Mouse (Mus musculus) left cerebral cortex, adult 8-10 months (tissue): Measurements from ENCODE around the gene Npepl1. TPM values are rescaled to one million over a fixed set of nuclear protein-coding genes. Genes with fewer than 3 reads are reported as not detected.
A peak's percentile ranks its signal among the peaks of the same experiment; 100 is the strongest.

Experiments
- DNase-seq, 2 experiments: peaks; one replicate each; pipeline ENCODE4 v3.0.0; 2022; ENCODE audit warnings: low spot score in 2 of 2
- total RNA-seq, 4 experiments: library from RNA; stranded (reverse); gene quantifications; 2 replicates each; pipeline ENCODE4 v1.2.4; 2022

Gene Npepl1
- total RNA-seq, 4 experiments from 2014 or later: 14.2 to 17.9 (median 16.4) TPM

DNA sequence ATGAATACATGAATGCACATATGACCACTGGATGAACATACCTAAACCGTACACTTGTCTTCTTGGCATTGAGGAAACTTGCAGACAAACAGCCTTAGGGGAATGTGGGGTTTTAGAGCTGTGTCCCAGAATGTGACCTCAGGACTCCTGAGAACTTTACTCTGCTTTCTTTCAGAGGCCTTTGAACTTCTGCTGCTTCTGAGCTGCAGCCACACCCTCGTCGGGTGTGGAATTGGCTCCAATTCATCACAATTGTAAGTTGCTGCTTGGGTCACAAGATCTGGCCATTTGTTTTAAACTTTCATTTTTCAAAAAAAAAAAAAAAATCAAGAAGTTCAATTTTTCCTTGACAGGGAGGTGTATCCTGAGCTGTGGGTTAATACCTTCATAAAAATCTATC is 2.8 kb upstream of the Npepl1 start:
- no peak for DNase-seq

DNA sequence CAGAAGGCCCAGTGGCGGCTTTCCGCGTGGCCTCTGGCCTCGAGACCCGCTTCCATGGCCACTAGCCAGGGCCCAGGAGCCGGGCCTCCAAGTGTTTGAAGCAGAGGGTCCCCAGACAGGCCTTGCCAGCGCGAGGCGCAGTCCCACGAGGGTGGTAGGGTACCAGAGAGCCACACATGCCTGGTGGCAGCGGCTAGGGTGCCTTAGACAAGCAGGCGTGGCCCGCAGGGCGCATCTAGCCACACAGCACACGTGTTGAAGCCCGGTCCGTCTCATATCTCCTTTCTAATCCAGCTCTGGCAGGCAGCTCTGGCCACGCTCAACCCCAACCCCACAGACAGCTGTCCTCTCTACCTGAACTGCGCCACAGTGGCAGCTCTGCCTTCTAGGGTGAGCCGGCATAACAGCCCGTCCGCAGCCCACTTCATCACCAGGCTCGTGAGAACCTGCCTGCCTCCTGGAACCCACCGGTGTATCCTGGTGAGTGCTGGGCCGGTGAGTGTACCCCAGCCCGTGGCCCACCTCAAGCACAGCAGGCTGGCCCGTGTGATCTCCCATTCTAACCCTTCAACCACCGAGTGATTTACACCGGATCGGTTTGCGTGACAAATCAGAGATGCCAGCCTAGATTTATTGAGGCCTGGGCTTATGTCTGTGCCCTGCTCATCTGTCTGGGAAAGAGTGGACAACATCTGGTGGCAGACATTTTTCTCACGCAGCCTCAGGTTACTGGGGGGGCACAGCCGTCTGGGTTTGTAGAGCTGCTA is 817 bp downstream of the Npepl1 start:
- no peak for DNase-seq

DNA sequence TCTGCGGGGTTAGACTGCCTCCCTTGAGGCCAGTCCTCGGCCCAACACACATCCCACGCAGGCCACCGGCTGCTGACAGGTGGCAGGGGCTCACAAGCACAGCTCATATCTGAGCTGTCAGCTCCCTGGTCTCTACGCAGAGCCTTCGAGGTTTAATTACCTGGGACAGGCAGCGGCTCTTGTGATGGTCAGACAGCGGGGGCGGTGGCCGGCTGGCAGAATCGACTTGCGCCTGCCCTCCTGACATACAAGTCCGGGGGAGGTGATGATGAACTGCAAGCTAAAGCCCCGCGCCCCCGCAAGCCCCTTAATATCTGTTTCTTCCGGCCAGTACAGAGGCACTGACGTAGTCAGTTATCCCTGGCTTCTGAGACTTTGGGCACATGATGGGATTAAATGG is 2.8 kb downstream of the Npepl1 start:
- DNase-seq: no peak

DNA sequence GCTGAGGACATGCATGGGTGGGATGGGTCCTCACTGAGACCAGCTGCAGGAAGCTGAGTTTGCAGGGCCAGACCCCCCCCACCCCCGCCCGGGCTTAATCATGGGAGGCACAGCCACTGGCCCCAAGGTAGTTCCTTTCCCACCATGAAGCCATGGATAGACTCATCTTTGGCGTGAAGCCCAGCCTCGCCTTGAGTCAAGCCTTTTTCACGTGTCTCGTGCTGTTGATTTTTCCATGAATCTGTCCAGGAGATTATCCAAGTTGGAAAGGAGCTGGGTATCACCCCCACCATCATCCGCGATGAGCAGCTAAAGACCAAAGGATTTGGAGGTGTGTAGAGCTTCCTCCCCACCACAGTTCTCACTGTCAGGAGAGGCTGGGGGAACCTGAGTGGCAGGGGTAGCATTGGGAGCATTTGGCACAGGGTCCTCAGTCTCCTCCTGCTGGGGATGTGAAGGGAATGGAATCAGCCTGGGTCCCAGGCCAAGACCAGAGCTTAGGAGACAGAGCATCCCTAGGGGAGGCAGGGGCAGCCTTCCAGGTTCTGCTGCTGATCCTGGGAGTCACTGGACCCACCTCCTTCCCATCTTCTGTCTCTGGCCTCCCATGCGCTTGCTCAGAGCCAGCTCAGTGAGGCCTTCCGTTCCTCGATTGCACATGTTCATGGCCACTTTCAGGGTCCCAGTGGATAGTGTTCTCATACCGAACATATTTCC is 4.2 kb downstream of the Npepl1 start:
- no peak for DNase-seq

DNA sequence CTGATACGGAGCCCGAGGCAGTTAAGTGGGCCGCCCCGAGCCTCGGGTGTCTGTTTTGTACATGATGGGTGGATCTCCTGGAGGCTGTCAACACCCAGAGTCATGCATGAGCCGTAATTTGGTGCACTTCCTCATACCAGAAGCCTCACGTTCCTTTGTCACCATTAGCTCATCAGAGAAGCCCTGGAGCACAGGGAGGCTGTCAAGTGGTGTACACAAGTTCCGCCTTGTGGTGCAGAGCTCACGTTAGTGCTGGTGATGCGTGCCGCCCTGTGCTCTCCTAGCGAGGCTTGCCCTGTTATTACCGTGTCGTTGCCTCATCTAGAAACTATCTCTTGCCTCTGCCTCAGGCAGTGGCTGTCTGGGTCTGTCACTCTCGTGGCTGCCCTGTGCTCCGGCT is 6.8 kb downstream of the Npepl1 start:
- no peak for DNase-seq

DNA sequence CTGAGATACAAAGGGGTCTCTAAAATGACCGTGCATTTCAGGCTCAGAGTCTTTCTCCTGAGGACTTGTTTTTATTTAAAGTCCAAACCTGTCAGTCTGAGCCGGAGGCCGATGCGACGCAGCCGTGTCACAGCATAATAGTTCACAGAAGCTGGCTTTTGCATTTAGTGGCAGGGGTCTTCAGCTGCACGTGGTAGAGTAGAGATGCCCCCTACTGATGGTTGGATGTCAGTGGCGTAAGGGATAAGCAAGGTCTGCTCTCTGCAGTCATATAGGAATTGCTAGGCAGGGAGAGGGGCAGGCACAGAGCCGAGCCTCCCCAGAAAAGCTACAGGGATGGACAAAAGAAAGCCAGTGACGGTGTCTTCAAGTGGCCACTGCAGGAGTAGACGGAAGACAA is 8.0 kb downstream of the Npepl1 start:
- no peak for DNase-seq

DNA sequence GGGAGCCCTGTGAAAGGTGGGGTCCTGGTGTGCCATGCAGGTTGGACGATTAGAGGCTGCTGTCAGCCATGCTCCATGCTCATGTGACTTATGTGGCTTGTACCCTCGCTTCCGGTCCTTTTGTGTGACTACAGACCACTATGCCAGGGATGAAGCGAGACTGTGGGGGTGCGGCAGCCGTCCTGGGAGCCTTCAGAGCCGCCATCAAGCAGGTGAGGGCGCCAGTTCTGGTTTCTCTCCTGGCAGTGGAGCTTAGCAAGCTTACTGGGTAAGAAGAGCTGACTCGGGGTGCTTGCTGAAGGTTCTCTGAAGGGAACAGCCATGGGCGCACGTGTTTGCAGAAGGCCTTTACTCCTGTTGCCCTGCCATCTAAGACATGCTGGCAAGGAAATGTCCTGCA is 9.1 kb downstream of the Npepl1 start:
- DNase-seq: no peak

DNA sequence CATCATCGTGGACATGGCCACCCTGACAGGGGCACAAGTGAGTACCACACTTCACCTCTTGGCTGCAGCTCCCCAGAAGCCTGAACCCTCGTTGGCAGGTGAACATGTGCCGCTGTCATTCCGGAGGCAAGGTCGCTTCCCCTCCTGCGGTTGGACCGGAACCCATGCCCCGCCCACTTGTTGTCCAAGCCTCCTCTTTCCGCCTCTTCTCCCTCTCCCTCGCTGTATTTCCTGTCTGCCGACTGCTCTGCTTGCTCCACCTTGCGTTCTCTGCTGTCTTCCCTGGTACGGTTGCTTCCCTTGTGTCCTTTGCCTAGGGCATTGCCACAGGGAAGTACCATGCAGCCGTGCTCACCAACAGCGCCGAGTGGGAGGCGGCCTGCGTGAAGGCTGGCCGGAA is 10.5 kb downstream of the Npepl1 start:
- DNase-seq: no peak

DNA sequence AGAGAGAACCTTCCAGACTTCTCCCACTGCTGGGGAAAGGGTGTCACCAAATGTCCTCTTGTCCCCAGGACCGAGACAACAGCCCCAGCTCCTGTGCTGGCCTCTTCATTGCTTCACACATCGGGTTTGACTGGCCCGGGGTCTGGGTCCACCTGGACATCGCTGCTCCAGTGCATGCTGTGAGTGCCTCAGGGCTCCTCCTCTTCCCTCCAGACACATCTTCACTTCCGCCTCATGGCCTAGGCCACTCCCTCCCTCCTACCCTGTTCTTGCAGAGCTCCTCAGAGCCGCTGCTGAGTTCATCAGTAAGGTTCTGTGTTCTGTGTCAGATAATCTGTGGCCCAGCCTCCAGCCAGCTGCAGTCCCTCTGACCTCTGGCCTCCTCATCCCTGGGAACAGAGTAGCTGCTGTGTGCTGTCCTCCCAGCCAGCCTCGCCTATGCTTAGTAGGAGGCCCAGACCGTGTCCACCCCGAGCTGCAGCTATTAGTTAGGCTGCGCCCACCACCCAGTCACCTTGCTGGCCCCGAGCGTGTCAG is 11.3 kb downstream of the Npepl1 start:
- DNase-seq: no peak

DNA sequence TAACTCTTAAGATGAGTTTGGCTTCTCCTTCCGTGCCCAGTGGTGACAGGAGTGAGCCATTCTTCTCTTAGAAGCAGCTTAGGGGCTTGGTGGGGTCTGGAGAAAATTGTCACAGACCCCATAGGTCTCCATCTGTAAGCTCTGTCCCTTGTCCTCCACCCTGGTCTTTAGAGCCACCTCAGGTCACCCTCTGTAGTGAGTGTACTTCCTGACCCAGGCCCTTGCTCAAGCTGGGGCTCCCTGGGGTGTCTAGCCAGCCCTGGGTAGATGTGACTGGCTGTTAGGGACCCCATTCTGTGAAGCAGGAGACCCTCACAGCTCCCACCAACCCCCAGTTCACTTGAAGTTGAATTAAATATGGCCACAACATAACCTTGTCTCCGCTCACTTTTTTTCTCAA is 12.2 kb downstream of the Npepl1 start:
- no peak for DNase-seq

DNA sequence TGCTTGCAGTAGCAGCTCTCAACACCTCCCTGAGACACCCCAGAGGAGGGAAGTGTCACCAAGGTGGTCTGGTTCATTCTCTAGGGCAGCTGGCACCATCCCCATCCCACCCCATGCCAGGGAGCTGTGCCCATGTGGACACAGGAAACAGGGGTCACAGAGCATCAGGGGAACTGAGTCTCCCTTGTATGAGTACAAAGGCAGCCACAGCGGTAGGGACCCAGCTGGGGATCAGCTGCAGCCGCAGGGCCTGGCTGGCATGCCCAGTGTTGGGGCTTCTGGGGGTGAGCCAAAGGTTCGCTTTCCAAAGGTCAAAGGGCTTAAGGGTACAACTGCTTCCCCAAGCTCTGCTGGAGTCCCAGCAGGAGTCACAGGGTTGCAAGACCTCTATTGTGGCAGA is 13.6 kb downstream of the Npepl1 start:
- DNase-seq: no peak

DNA sequence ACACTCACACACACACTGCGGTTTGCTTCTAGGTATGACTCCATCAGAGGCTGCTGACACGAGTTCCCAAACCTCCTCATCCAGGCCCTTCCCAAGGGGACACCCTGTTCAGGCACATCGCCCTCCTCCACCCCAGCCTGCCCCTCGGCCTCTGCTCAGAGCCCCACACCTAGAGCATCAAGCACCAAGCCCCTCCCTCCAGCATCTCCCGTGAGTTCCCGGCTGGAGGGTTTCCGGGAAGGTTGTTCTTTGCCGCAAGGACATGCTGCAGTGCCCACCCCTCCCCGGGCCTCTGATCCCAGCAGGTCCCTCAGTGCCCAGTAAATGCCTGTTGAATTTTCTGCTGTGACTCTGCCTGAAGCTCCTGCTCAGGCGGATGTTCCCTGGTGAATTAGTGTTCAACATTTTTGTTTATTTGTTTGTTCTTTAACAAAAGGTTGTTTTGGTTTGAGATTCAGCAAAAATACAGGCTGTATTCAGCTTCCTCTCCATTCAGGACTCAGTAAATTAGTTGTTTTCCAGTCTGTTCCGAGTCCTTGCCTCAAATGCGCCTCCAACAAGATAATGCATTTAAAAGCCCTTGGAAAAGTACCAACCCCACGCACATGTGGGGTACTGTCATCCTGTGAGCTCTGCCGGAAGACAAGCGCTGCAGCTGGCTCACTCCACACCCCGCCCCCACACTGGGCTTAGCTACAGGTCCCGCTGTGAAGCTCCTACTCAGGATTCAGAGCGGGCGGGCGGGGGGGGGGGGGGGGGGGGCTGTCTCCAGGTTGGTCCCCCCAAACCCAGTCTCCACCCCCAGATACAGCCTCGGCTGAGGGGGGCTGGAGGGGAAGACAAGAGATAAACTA is 16.6 kb downstream of the Npepl1 start:
- peak in 1 of 2 experiments; percentile 88 for DNase-seq

DNA sequence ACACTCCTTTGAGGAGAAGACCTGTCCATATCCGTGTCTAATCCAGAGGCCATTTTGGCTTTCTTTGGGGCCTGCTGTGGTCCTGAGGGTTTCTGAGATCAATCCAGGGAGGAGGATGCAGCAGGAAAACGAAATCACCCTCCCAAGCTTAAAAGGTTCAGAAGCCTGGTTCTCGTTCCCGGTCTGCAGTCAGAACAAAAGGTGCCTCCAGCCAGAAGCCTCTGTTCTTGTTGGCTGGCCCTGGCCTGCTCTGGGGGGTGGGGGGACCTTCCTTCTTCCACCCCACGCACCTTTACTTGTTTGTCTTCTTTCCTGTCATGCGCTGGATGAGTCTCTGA is 17.2 kb downstream of the Npepl1 start:
- no peak for DNase-seq

DNA sequence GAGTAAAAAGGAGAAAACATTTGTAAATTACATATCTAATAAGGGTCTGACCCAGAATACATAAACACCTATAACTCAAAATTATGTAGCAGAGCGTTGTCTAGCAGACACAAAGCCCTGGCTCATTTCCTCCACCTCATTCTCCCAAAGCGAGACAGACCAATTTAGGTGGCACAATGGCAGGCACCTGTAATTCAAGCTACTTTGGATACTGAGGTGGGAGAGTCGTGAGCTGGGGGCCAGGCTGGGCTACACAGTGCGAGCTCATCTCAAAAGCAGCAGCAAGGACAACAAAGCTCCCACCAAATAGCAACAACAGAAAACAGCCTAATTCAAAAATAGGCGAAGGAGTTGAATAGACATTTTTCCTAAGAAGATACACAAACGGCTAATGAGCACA is 18.8 kb downstream of the Npepl1 start:
- no peak for DNase-seq

DNA sequence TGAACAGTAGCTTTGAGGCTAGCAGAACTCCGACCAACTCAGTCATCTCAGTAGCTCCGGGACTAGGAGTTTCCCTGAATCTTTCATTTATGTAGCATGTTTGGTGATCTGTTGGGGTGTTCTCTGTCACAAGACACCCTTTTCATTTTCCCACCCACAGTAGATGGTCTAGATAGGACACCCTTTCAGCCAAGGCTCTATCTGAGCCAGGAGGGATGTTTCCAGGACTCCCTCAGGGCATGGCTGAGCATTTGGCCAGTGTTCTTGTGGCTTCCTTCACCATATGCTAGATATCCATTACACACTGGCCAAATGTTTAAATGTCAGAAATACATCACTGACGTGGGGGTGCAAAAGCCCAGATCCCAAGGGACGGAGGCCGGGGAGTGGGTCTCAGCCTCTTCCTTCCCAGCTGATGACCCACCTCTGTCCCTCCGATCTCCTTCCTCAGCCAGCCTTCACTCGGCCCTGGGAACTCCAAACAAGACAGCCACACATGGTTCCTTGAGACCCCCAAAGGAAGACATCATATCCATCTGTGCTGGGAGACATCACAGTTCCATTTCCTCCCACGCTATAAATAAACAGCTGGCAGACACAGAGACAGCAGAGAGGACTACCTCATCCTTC is 20.4 kb downstream of the Npepl1 start:
- DNase-seq: no peak

DNA sequence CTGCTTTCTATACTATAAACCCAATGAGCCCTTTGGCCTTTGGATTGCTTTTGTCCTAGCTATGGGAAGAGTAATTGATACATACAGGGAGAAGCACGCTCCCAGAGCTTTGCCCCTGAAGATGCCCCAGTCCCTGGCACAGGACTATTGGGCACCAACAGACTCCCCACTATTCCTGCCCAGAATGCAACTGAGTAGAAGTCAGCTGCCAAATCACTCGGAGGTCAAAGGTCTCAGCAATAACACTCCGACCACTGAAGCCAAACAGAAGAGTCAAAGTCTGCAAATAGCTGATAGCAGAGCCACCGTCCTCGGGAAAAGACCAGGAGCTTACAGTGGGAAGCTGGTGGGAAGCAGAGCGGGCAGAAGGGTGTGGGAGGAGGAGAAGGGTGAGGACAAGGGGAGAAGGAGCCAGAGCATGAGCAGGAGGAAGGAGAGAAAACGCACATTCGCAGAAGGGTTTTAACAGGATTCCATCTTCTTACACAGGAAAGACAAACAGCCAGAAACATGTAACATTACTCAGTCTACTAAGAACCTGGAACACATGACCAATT is 22.3 kb downstream of the Npepl1 start:
- no peak for DNase-seq

DNA sequence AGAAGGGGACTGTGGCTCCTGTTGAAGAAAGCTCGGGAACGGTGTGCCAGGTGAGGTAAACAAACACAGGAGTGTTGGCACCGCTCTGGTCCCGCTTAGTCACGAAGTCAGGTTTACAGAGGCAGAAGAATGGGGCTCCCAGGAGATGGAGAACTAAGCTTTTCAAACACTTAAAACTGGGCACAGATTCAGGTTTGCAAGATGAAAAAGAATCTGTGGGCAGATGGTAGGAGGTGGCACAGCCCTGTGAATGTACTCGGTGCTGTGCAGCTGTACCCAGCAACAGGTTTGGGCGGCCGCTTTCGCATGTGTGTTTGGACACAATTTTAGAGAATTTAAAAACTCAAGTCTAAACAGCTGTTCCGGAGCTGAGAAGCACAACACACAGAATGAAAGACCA is 48.9 kb downstream of the Npepl1 start:
- DNase-seq: peak; percentile 21 to 83

DNA sequence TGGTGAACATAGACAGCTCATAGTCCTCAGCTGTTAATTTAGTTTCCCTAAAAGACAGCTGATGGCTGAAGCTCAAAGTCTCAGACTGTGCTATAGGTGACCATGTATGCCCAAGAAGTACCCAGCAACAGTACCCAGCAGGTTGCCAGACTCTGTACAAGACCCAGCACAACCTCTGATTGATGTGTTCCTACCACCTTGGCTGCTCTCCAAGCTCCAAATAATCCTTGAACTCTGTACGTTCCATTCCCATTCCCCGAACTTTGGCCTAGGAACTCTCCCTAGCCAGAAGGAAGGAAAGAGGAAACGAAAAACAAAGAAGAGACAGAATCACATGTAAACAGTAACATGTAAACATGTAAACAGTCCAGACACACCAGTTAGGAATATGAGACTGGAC is 50.3 kb downstream of the Npepl1 start:
- no peak for DNase-seq
